Mouse (Mus musculus) mammary gland, adult 2 months (tissue): ENCODE measurements around the gene Pdcl2. TPM values are rescaled to one million over a fixed set of nuclear protein-coding genes. Genes with fewer than 3 reads are reported as not detected.

Experiments used
- polyA plus RNA-seq: library from polyadenylated mRNA; depleted of rRNA; stranded (reverse); fragments of >200 nt; gene quantifications from 2 replicates; pipeline ENCODE4 v1.2.3, GENCODE M21; 2012; ENCODE audit warnings: low replicate concordance; rRNA removed

The Pdcl2 gene
- not detected in 2 replicates for polyA plus RNA-seq

DNA sequence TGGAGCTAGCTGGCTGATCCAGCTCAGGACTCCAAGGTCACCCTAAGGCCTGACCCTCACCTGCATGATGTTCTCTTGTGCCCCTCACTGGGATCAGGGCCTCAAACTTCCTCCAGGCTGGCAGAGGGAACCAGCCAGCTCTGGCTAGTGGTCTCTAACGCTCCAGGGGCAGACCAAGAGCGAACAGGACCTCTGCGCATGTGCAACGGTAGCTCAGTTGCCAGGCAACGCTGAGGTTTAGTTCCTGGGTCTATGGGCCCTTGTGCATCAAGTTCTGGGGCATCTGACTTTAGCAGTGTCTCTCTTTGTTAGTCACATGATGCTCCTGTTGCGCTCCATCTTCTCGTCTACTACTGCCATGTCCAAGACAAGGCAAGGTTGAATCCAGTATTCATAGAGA lies at the start of gene Pdcl2:
Gene Pdcl2, minus strand, starts transcription at position 204 of the 400 bp plus-strand sequence.

DNA sequence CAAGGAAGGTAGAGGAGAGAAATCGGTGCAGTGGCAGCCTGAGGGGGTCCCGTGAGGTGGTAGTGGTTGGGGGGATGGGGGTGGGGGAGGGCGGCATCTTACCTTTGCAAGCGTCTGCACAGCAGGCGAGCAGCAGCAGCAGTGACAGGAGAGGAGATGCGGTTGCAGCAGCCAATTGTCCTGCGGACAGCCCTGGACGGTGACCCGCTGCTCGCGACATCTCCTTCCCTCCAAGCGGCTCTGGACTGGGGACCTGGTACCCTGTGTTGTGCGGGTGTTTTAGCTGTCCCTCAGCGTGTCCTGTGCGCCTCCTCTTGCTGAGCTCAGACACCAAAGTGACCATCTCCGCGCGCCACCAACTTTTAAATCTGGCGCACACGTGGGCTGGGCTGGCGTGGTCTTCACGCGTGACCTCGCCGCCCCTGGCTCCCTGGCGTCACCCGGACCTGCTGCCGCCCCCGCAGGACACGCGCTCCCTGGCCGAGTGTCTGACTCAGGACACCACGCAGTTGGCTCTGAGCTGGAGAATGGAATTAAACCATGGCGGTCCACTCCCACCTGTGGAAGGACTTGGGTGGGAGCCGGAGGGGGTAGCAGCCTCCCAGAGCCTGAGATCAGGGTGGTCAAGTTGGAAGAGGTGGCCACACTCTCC lies 32.6 kb upstream of the Pdcl2 start, which contains the start of gene Nmu:
Gene Nmu, minus strand, starts transcription at position 336 of the 652 bp plus-strand sequence.

DNA sequence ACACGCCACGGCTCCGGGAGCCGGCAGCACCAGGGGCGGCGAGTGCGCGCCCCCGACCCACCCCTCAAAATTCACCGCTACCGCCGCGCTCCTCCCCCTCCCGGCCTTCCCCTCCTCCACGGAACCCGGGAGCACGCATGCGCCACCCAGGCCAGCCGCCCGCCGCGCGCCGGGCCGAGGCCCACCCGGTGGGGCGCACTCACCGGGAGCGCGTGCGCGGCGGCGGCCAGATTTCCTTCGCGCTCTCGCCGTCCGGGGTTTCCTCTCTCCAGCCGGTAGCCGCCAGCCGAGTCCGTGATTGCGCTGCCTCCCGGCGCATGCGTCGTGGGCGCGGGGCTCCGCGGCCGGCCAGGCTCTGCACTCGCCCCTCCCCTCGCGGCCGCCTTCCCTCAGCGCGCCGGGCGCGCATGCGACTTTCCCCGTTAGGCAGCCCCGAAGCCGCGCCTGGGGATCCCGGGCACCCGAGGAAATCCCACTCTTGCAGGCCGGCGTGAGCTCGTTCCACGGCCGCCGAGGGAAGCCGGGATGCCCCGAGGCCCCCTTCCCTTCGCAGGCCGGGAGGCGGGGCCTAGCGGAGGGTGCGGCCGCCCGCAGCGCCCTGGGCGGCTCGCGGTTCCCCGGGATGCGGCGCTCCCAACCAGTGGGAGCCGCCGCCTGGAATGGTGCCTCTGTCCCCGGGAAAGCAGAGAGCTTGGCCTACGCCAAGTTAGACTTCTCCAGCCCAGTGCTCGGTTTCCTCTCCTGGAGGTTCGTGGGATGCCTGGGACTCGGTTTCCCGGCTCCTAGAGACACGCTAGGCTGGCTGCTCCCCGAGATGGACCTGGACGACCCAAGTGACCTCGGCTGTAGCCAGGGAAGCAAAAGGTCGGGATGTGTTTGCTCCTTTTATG lies 26.3 kb downstream of the Pdcl2 start, which contains the start of gene Clock:
Gene Clock, minus strand, starts transcription at position 341 of the 890 bp plus-strand sequence.

Other genes starting within 250 kb of the Pdcl2 start
- gene Srd5a3, start 190.9 kb downstream of the Pdcl2 start, polyA plus RNA-seq: 51.0 and 265 TPM in 2 replicates
- 37.8 and 106 TPM in 2 replicates for gene Tmem165, start 147.3 kb downstream of the Pdcl2 start, polyA plus RNA-seq
- 12.5 and 23.7 TPM in 2 replicates for gene Clock, start 26.4 kb downstream of the Pdcl2 start, polyA plus RNA-seq
- not detected in 2 replicates for gene Nmu, start 32.6 kb upstream of the Pdcl2 start, polyA plus RNA-seq
- 0.24 TPM in 1 of 2 replicates, not detected in the other for gene Gm7271, start 152.9 kb upstream of the Pdcl2 start, polyA plus RNA-seq
- 18.3 and 19.3 TPM in 2 replicates for gene Exoc1, start 198.2 kb upstream of the Pdcl2 start, polyA plus RNA-seq